Mouse (Mus musculus) embryonic facial prominence, embryonic 14.5 days (tissue): ENCODE data around the gene Spink8. TPM values are rescaled to one million over a fixed set of nuclear protein-coding genes. Genes with fewer than 3 reads are reported as not detected.

ENCODE experiments used
- polyA plus RNA-seq: library from polyadenylated mRNA; unstranded; fragments of >200 nt; fragmentation: Nextera tagmentation; extraction: Ambion mirVana; gene quantifications from 2 replicates; pipeline ENCODE4 v1.2.1, GENCODE M21; 2014

The Spink8 gene
- polyA plus RNA-seq, 1 experiment from 2014 or later: 0.29 TPM

Other genes starting within 250 kb of the Spink8 start
- gene Fbxw15, start 244.0 kb upstream of the Spink8 start, polyA plus RNA-seq: not detected in 2 replicates
- 0.11 TPM in 1 of 2 replicates, not detected in the other for gene Fbxw24, start 186.2 kb upstream of the Spink8 start, polyA plus RNA-seq
- gene Fbxw25, start 147.6 kb upstream of the Spink8 start, polyA plus RNA-seq: not detected in 2 replicates
- gene Fbxw18, start 109.6 kb upstream of the Spink8 start, polyA plus RNA-seq: not detected in 2 replicates
- 0.21 TPM in 1 of 2 replicates, not detected in the other for gene Fbxw26, start 66.2 kb upstream of the Spink8 start, polyA plus RNA-seq
- not detected in 2 replicates for gene Fbxw27, start 21.6 kb upstream of the Spink8 start, polyA plus RNA-seq
- 53.2 and 53.4 TPM in 2 replicates for gene Nme6, start 20.5 kb downstream of the Spink8 start, polyA plus RNA-seq
- gene Camp, start 37.3 kb downstream of the Spink8 start, polyA plus RNA-seq: 4.1 and 4.9 TPM in 2 replicates
- gene Cdc25a, start 63.3 kb downstream of the Spink8 start, polyA plus RNA-seq: 24.5 and 28.4 TPM in 2 replicates
- gene Map4, start 119.2 kb downstream of the Spink8 start, polyA plus RNA-seq: 101 and 112 TPM in 2 replicates